9 mouse cellular contexts compared by ENCODE assay signal in genomic region chr11:43348571-43348970, GRCm38 (mm10).
DNase-seq lines count a peak whose midpoint lies in the region; TF ChIP-seq lines count a peak whose summit lies in the region.
"Had no signal": no experiment of that assay in that cellular context is flagged by ENCODE, and none has a peak within 500 bp of the region (broad histone marks: within the 10 kb centered on the region; RNA-seq: fewer than 3 reads in every experiment).

No protein-coding gene starts in this region.

- TF ChIP-seq CTCF in CH12.LX (conservative IDR thresholded peaks at IDR 0.05 in 1 of 2, IDR thresholded peaks at IDR 0.05 in 1 of 2; ENCODE audit: low read depth in 2 of 2, low read length in 2 of 2) = peak; percentile 98
- TF ChIP-seq CTCF in bone marrow, adult 2 months (IDR thresholded peaks at IDR 0.05; ENCODE audit: control insufficient read depth, insufficient read depth, low read length) = peak; percentile 88
- TF ChIP-seq CTCF in embryonic fibroblast, embryonic 13.5 days (IDR thresholded peaks at IDR 0.05; ENCODE audit: borderline replicate concordance, insufficient read depth, low read length) = peak; percentile 71
- peak; percentile 89 for TF ChIP-seq CTCF in lung, adult 2 months (IDR thresholded peaks at IDR 0.05; ENCODE audit: insufficient read depth, low read length)
- TF ChIP-seq CTCF in thymus, adult 2 months (IDR thresholded peaks at IDR 0.05; ENCODE audit: borderline replicate concordance, control insufficient read depth, extremely low read depth, insufficient read depth, low read length, poor library complexity) = peak; percentile 41; the same call in 1 of the 2 replicates

- peaks cover 25 to 46% of the 10 kb centered on the region in 2 experiments; a peak in 3 of 4 replicates for H3K4me1 ChIP-seq in CH12.LX (ENCODE audit: control insufficient read depth in 1 of 2, insufficient read depth in 2 of 2)
- no peaks in the 10 kb centered on the region; the same call in 1 of the 2 replicates for H3K4me1 ChIP-seq in bone marrow, adult 2 months (ENCODE audit: control insufficient read depth, insufficient read depth, low read length)
- H3K4me1 ChIP-seq in embryonic fibroblast, embryonic 13.5 days (ENCODE audit: control insufficient read depth, insufficient read depth, low read length) = no peaks in the 10 kb centered on the region
- peaks cover 16% of the 10 kb centered on the region for H3K4me1 ChIP-seq in lung, adult 2 months (ENCODE audit: control insufficient read depth, insufficient read depth, low read length)
- H3K4me1 ChIP-seq in thymus, adult 2 months (replicated peaks; ENCODE audit: control insufficient read depth, insufficient read depth, low read length) = no peaks in the 10 kb centered on the region

- peak; percentile 100 for TF ChIP-seq RAD21 in CH12.LX (IDR thresholded peaks at IDR 0.05; ENCODE audit: low read depth, low read length)

- 12% methylated on average over 4 of the region's 4 CpGs for WGBS in bone marrow, adult 2 months
- 10% methylated on average over 4 of the region's 4 CpGs for WGBS in lung, adult 2 months
- 27% methylated on average over 4 of the region's 4 CpGs for WGBS in thymus, adult 2 months

- no peaks in the 10 kb centered on the region for H3K79me2 ChIP-seq in CH12.LX (replicated peaks; ENCODE audit: control insufficient read depth, extremely low read depth, insufficient read depth, poor library complexity, severe bottlenecking)

- no peaks in the 10 kb centered on the region for H3K9me3 ChIP-seq in CH12.LX (replicated peaks; ENCODE audit: low read length)
- H3K9me3 ChIP-seq: heart, embryonic 13.5 days had no signal

- no peaks in the 10 kb centered on the region for H3K27me3 ChIP-seq in CH12.LX (replicated peaks)
- H3K27me3 ChIP-seq in thymus, adult 2 months (ENCODE audit: control insufficient read depth, insufficient read depth, low read length) = no peaks in the 10 kb centered on the region
- H3K27me3 ChIP-seq: heart, embryonic 13.5 days had no signal

- TF ChIP-seq POLR2A in CH12.LX (IDR thresholded peaks at IDR 0.05; ENCODE audit: low read depth, low read length) = no peak
- no peak for TF ChIP-seq POLR2A in bone marrow, adult 2 months (IDR thresholded peaks at IDR 0.05; ENCODE audit: borderline replicate concordance, control insufficient read depth, low read depth, low read length)
- TF ChIP-seq POLR2A in embryonic fibroblast, embryonic 13.5 days (IDR thresholded peaks at IDR 0.05; ENCODE audit: low read depth, low read length) = no peak
- TF ChIP-seq POLR2A in lung, adult 2 months (IDR thresholded peaks at IDR 0.05; ENCODE audit: borderline replicate concordance, extremely low read depth, low read depth, low read length) = no peak
- no peak for TF ChIP-seq POLR2A in thymus, adult 2 months (IDR thresholded peaks at IDR 0.05; ENCODE audit: control insufficient read depth, extremely low read depth, insufficient read depth, low read length, poor library complexity)

- peak; percentile 91 for DNase-seq in CH12.LX (ENCODE audit: extremely low read depth)
- DNase-seq in heart, postnatal 10 days = peak; percentile 77 to 88
- DNase-seq in kidney, postnatal 36 days = peak; percentile 70 to 89
- DNase-seq in lung, adult 2 months = peak; percentile 82
- DNase-seq in ovary, postnatal 10 days (ENCODE audit: low spot score) = peak; percentile 67
- peak; percentile 80 for DNase-seq in thymus, adult 2 months

- H3K4me3 ChIP-seq in CH12.LX (replicated peaks in 1 of 3; ENCODE audit: low read depth in 2 of 3, low read length in 2 of 3, poor library complexity in 1 of 3) = no peak overlapping the region
- no peak overlapping the region for H3K4me3 ChIP-seq in bone marrow, adult 2 months (replicated peaks; ENCODE audit: control insufficient read depth, low read depth, low read length)
- no peak overlapping the region for H3K4me3 ChIP-seq in embryonic fibroblast, embryonic 13.5 days (ENCODE audit: insufficient read depth, low read length)
- no peak overlapping the region for H3K4me3 ChIP-seq in lung, adult 2 months (replicated peaks; ENCODE audit: extremely low read depth, low read depth, low read length)
- no peak overlapping the region for H3K4me3 ChIP-seq in thymus, adult 2 months (ENCODE audit: control insufficient read depth, insufficient read depth, low read length)
- H3K4me3 ChIP-seq: heart, embryonic 13.5 days had no signal

- in situ Hi-C loops in CH12.LX (cut with MboI; ENCODE audit: low pct_ligation_motif_present, low pct_unique_long_range_greater_than_20kb, low sequenced_read_pairs) = loop anchor here (10.0 kb wide), 2 partner anchors 54 to 134 kb away; no protein-coding TSS in a partner anchor

- TF ChIP-seq EP300 in CH12.LX (IDR thresholded peaks at IDR 0.05; ENCODE audit: low read length) = no peak

- H3K4me2 ChIP-seq in CH12.LX (ENCODE audit: insufficient read depth, low read depth, poor library complexity, severe bottlenecking) = no peak overlapping the region
- H3K4me2 ChIP-seq: heart, embryonic 13.5 days had no signal

- no peak overlapping the region for H3K9ac ChIP-seq in CH12.LX (ENCODE audit: insufficient read depth, low read depth)
- H3K9ac ChIP-seq: heart, embryonic 13.5 days had no signal

- no peaks in the 10 kb centered on the region for H3K36me3 ChIP-seq in CH12.LX (replicated peaks in 1 of 2; ENCODE audit: control insufficient read depth in 1 of 2, insufficient read depth in 1 of 2, low read length in 1 of 2)
- H3K36me3 ChIP-seq in thymus, adult 2 months (ENCODE audit: control insufficient read depth, insufficient read depth, low read length) = no peaks in the 10 kb centered on the region
- H3K36me3 ChIP-seq: heart, embryonic 13.5 days had no signal

- H3K27ac ChIP-seq in CH12.LX (ENCODE audit: insufficient read depth, low read depth) = no peak overlapping the region
- H3K27ac ChIP-seq in bone marrow, adult 2 months (ENCODE audit: control insufficient read depth, insufficient read depth, low read depth, low read length, poor library complexity) = no peak overlapping the region
- H3K27ac ChIP-seq in embryonic fibroblast, embryonic 13.5 days (ENCODE audit: insufficient read depth, low read length) = no peak overlapping the region
- H3K27ac ChIP-seq in thymus, adult 2 months (ENCODE audit: control insufficient read depth, insufficient read depth, low read length) = no peak overlapping the region
- H3K27ac ChIP-seq: heart, embryonic 13.5 days had no signal

- intact Hi-C loops in heart, postnatal 10 days (cut with DNase I) = loop anchor here (1.0 to 2.0 kb wide), 4 partner anchors 64 to 349 kb away; no protein-coding TSS in a partner anchor

- dilution Hi-C loops in CH12.LX (cut with MboI; ENCODE audit: extremely low pct_ligation_motif_present, extremely low pct_unique_long_range_greater_than_20kb, low sequenced_read_pairs) = no loop called here

TF ChIP-seq in CH12.LX, 34 proteins besides CTCF, POLR2A, EP300 and RAD21:
- TF ChIP-seq SMC3 (IDR thresholded peaks at IDR 0.05; ENCODE audit: low read depth, low read length) (peak; percentile 97), CHD2 (IDR thresholded peaks at IDR 0.05; ENCODE audit: low read length) (no peak), ZC3H11A (IDR thresholded peaks at IDR 0.05; ENCODE audit: low read depth, low read length) (peak; percentile 63), TBP (conservative IDR thresholded peaks at IDR 0.05; ENCODE audit: low read depth, low read length) (no peak), IRF4 (IDR thresholded peaks at IDR 0.05; ENCODE audit: low read depth, low read length) (peak; percentile 9; the same call in 1 of the 2 replicates), MAX (IDR thresholded peaks at IDR 0.05; ENCODE audit: low read length) (no peak), ZKSCAN1 (IDR thresholded peaks at IDR 0.05; ENCODE audit: borderline replicate concordance, low read depth, low read length) (no peak)

Comparison
In these comparisons a context has a peak if more than half of its experiments do, and no peak if none do; other contexts are left out.
1. CTCF ChIP-seq: peak in every context shown above with its lines; median percentile 98 in CH12.LX; 89 in lung, adult 2 months; 88 in bone marrow, adult 2 months; 71 in embryonic fibroblast, embryonic 13.5 days; 41 in thymus, adult 2 months.